Mouse (Mus musculus) mature B cell (primary cell): ENCODE measurements around the gene Tmem110.

Experiments used
- in situ Hi-C: fragments of 300-500 bp; cut with MboI; formaldehyde crosslinking; loops from 2 replicates; pipeline ENCODE4 v1.14.3; 2019

Tmem110 gene

GRCm38 (mm10) chr14:30825476-30826131, at the start of gene Tmem110:
Tmem110 (plus strand) TSS chr14:30825590.
- in situ Hi-C loops: no loop called here

- in situ Hi-C loops: no loop called here
Observed at GRCm38 (mm10) chr14:30784614-30785013, 40.8 kb upstream of the Tmem110 start.

GRCm38 (mm10) chr14:30789471-30789870, 35.9 kb upstream of the Tmem110 start:
- in situ Hi-C loops: no loop called here

DNA sequence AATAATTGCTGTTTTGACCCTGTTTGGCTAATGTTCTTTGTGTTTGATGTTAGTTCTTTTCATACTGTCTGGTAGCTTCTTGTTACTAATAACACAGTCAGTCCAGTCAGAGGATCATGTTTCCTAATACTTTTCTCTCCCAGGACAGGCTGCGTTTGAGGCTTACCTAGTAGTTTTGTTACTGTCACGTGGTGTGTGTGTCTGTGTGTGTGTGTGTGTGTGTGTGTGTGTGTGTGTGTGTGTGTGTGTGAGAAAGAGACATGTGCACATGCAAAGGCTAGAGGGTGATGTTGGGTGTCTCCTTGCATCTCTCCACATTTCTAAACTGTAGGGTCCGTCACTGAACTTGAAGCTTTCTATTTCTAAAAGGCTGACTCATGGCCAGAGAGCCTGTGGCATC, 32.5 kb upstream of the Tmem110 start:
- in situ Hi-C loops: no loop called here

DNA sequence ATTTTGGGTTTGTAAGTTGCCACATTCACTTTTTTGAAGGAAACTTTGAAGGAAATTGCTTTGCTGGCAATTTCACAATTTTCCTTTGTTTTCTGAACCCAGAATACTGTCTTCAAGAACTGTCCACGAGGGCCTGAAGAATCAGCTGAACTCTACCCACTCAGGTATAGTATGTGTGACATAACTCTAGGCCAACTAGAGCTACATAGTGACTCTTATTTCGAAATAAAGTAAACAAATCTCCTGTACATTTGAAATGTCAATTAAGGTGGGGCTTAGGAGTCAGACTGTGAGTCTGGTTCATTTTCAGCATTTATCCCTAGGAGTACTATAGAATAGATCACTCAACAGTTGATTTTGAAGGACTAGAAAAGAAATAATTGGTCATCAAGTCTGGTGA, 23.6 kb upstream of the Tmem110 start:
- in situ Hi-C loops: no loop called here

DNA sequence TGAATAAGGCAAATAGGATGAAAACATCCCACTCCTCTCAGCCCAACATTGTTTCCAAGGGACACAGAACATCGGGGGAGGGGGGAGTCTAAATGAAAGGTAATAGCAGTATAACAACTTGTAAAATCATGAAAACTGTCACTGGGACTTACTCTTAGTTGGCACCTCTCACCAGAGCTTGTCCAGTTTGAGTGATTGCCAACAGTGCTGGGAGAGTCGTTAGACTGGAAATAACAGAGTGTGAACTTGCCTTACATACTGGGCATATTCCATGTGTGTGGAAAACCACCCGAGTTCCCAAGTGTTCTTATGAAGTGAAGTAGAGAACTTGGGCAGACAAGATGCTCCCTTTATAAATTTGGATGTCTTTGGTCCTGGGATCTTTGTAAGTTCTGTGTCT, 4.3 kb upstream of the Tmem110 start:
- in situ Hi-C loops: no loop called here

- in situ Hi-C loops: no loop called here
Observed at GRCm38 (mm10) chr14:30824456-30824995, 864 bp upstream of the Tmem110 start.

DNA sequence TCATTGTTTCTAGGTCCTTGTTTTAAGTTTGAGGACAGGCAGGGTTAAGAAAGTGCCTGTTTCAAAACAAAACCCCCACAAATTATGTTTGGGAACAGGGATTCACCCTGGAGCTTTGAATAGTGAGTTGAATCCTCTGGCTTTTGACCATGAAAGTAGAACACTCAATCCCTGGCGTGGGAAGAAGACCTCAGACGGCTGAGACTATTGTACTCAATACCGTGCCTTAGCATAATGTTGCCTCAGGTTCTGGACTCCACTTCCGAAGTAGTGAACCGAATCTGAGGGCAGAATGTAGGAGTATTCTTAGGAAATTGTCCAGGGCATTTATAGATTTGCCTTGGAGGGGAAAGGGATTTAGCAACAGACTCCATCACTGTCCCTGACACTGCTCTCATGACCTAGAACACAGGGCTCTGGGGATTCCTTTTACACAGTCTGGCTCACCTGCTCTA, 342 bp upstream of the Tmem110 start:
- in situ Hi-C loops: no loop called here

GRCm38 (mm10) chr14:30826174-30827140, 1.1 kb downstream of the Tmem110 start:
- in situ Hi-C loops: no loop called here

- in situ Hi-C loops: no loop called here
Observed at GRCm38 (mm10) chr14:30827480-30827879, 2.1 kb downstream of the Tmem110 start.

- in situ Hi-C loops: no loop called here
Observed at GRCm38 (mm10) chr14:30828077-30828476, 2.7 kb downstream of the Tmem110 start.

- in situ Hi-C loops: no loop called here
Observed at GRCm38 (mm10) chr14:30828635-30829460, 3.5 kb downstream of the Tmem110 start.

- in situ Hi-C loops: no loop called here
Observed at GRCm38 (mm10) chr14:30837416-30837996, 12.1 kb downstream of the Tmem110 start.

DNA sequence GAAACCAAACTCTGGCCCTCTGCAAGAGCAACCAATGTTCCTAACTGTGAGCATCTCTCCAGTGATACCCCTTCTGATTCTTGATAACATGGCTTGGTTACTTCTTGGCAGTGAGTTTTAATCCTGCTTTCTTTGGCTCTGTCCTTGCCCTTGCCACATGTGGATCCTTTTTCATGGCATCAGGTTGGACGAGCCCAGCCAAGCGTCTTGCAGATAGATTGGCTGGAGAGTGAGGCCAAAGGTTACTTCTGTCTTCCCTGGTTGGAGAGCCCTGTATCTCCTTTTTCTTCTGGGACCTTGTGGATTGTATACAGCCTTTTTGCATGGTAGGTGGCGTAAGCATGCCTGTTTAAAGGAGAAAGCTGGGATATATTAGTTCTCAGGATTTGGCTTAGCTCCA, 18.3 kb downstream of the Tmem110 start:
- in situ Hi-C loops: no loop called here

- in situ Hi-C loops: no loop called here
Observed at GRCm38 (mm10) chr14:30850504-30850903, 25.1 kb downstream of the Tmem110 start.

DNA sequence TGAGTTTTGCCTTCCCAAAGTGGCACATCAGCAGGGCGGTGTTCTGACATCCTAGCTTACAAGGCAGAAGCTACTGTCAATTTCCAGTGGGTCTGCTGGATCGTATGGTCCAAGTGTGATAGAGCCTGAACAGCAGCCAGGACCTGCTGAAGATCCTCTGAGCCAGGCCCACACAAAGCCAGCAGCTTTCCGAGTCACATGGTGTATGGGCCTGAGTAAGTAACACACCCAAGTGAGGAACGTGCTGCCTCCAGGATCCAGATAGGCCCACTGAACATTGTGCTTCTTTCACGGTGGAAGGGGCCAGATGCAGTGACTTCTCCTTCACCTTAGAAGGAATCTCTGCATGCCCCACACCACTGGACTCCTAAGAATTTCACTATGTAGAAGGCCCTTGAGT, 26.9 kb downstream of the Tmem110 start:
- in situ Hi-C loops: no loop called here

GRCm38 (mm10) chr14:30855316-30855715, 29.9 kb downstream of the Tmem110 start:
- in situ Hi-C loops: no loop called here

GRCm38 (mm10) chr14:30856885-30857507, 31.6 kb downstream of the Tmem110 start:
- in situ Hi-C loops: no loop called here

DNA sequence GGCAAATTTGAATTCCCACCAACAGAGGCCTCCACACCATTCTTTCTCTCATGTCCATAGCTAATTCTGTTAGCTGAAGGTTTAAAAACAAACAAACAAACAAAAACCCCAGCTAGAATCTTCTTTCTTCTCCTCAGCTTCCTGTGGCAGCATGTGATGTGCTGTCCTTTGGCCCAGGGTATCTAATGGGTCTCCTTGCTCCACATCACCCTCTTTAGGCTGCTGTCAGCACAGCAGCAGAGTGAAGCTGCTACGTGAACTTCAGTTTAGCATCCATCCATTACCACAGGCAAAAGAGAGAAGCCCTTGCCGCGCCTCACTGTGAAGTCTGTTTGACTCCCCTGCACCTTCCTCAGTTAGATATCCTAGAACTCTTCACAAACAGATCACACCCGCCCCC, 32.6 kb downstream of the Tmem110 start:
- in situ Hi-C loops: no loop called here

- in situ Hi-C loops: no loop called here
Observed at GRCm38 (mm10) chr14:30861421-30862125, 36.2 kb downstream of the Tmem110 start.
